Mouse (Mus musculus) limb, embryonic 11.5 days (tissue): ENCODE data around the gene Mpp1. TPM values are rescaled to one million over a fixed set of nuclear protein-coding genes. Genes with fewer than 3 reads are reported as not detected.

ENCODE experiments used
- polyA plus RNA-seq: library from polyadenylated mRNA; unstranded; fragments of >200 nt; fragmentation: Nextera tagmentation; extraction: Ambion mirVana; gene quantifications from 2 replicates; pipeline ENCODE4 v1.2.1, GENCODE M21; 2014

Gene Mpp1
- polyA plus RNA-seq, 1 experiment from 2014 or later: 30.5 TPM

Other genes starting within 250 kb of the Mpp1 start
- 0.84 and 1.2 TPM in 2 replicates for gene Gab3, start 45.6 kb downstream of the Mpp1 start, polyA plus RNA-seq
- 160 and 172 TPM in 2 replicates for gene Dkc1, start 35.2 kb downstream of the Mpp1 start, polyA plus RNA-seq
- gene Smim9, start 32.8 kb upstream of the Mpp1 start, polyA plus RNA-seq: not detected in 2 replicates